Mouse (Mus musculus) G1E (cell line): ENCODE results near the gene Hacd4. TPM values are rescaled to one million over a fixed set of nuclear protein-coding genes. Genes with fewer than 3 reads are reported as not detected.

ENCODE experiments used
- ATAC-seq: 2 replicates; pipeline ENCODE4 v1.8.0; 2016; ENCODE audit warnings: mild to moderate bottlenecking; ENCODE audit not compliant: insufficient number of reproducible peaks, poor library complexity, low FRiP score, severe bottlenecking; ENCODE audit errors: extremely low read depth
- DNase-seq: peaks from one replicate; pipeline ENCODE4 v3.0.0; 2012; ENCODE audit warnings: low spot score
- H3K27me3 ChIP-seq: 2 replicates; pipeline ENCODE4 v1.6.1; 2012; ENCODE audit warnings: mild to moderate bottlenecking, low read length, inconsistent platforms; ENCODE audit not compliant: insufficient read depth
- H3K36me3 ChIP-seq: replicated peaks from 2 replicates; pipeline ENCODE3; 2012; ENCODE audit warnings: mild to moderate bottlenecking, inconsistent platforms
- H3K4me1 ChIP-seq: 2 replicates; pipeline ENCODE4 v1.6.1; 2012; ENCODE audit warnings: low read depth, low read length, inconsistent platforms, mixed read lengths; ENCODE audit not compliant: insufficient read depth
- H3K4me3 ChIP-seq: 2 replicates; pipeline ENCODE4 v1.5.1; 2012; ENCODE audit warnings: low read depth, mild to moderate bottlenecking, inconsistent platforms, low read length, moderate library complexity, mixed read lengths
- H3K9me3 ChIP-seq: replicated peaks from 2 replicates; pipeline ENCODE4 v1.6.1; 2012; ENCODE audit warnings: inconsistent platforms
- CTCF ChIP-seq: IDR thresholded peaks from 2 replicates; pipeline ENCODE4 v1.5.1; 2012; ENCODE audit warnings: low read depth, low read length, inconsistent platforms, mixed read lengths
- GATA1 ChIP-seq: IDR thresholded peaks from 2 replicates; pipeline ENCODE4 v1.6.1; 2012; ENCODE audit warnings: borderline replicate concordance, low read length, inconsistent platforms, mixed read lengths
- GATA2 ChIP-seq: IDR thresholded peaks from 2 replicates; pipeline ENCODE4 v1.6.1; 2012; ENCODE audit warnings: low read depth, low read length, inconsistent platforms, borderline replicate concordance
- POLR2AphosphoS5 ChIP-seq: IDR thresholded peaks from 2 replicates; pipeline ENCODE4 v1.6.1; 2012; ENCODE audit warnings: low read depth, low read length, inconsistent platforms; ENCODE audit not compliant: insufficient replicate concordance
- TAL1 ChIP-seq: conservative IDR thresholded peaks from 2 replicates; pipeline ENCODE4 v1.6.1; 2012; ENCODE audit warnings: low read depth, low read length, inconsistent platforms, mixed read lengths
- polyA plus RNA-seq: library from polyadenylated mRNA; stranded (reverse); fragments of >175 nt; gene quantifications from 2 replicates; pipeline ENCODE4 v1.2.3, GENCODE M21; 2012
- total RNA-seq, 2 experiments: library from RNA; stranded (forward) in 1 of 2; stranded (reverse) in 1 of 2; fragments of 200-1000 nt in 1 of 2; fragments of >200 nt in 1 of 2; fragmentation: Nextera tagmentation in 1 of 2; gene quantifications; 2 replicates each; pipeline ENCODE4 v1.2.3; 2014 to 2017

Hacd4 gene
- total and polyA plus RNA-seq, 3 experiments, result 0.76 TPM; not detected in 2

DNA sequence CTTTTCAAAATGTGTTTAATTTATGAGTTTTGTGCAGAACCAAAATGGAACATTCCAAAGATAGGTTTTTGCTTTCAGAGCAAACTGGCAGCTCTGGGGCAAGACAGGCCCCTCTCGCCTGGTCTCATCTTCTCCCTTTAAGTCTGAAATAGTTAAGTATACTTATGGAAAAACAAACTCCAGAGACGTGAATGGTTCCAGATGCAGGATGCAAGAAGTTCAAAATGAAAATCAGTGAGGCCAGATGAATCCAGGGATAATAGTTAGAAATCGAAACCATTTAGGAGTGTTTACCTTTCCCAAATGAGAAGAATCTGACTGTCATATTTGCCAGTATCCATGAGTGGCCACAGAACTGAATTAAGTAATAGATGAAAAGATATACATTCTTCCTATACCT lies 1.6 kb downstream of the Hacd4 start:
- H3K4me1 ChIP-seq, result 0 out of 2 replicates have a peak, but pooled peaks cover 2% of the 10 kb centered on the region
- DNase-seq (no peak), ATAC-seq (no peak)
- no peaks in the 10 kb centered on the region for H3K9me3 ChIP-seq
- H3K4me3 ChIP-seq, result no peak overlapping the region
- peaks cover 2% of the 10 kb centered on the region; the same call in 1 of the 2 replicates for H3K27me3 ChIP-seq
- H3K36me3 ChIP-seq, result no peaks in the 10 kb centered on the region
- no peak for TF ChIP-seq GATA1
- TF ChIP-seq GATA2, result no peak
- TF ChIP-seq TAL1, result no peak

DNA sequence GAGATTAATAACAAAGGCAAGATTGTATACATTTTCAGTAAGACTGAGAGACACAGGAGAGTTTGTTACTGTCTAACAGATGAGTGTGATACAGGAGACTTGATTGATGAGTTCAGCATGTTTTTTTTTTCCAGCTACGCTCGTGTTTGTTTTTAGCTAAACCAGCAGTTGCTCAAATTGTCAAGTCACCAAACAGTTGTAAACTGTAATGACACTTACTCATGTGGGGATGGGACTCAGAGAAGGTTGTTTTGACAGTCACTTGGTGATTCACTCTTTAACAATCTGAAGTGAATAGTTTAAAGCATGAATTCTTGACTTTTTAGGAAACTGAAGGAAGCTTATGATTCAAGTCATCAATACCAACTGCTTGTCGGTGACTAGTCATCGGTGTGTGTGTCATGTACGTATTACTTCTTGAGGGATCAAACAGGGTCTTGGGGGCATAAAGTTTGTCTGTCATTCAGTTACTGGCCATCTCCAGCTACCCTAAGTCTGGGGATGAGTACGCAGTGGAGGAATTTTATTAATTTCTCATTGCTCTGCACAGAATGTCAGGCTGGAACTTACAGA lies 2.0 kb downstream of the Hacd4 start:
- Histone ChIP-seq H3K27me3 (peaks cover 2% of the 10 kb centered on the region; the same call in 1 of the 2 replicates), H3K4me1 (0 out of 2 replicates have a peak, but pooled peaks cover 2% of the 10 kb centered on the region), H3K36me3 (no peaks in the 10 kb centered on the region), H3K9me3 (no peaks in the 10 kb centered on the region), H3K4me3 (no peak overlapping the region)
- TF ChIP-seq POLR2AphosphoS5, result no peak
- TF ChIP-seq GATA1, result no peak
- ATAC-seq, result no peak
- no peak for DNase-seq

DNA sequence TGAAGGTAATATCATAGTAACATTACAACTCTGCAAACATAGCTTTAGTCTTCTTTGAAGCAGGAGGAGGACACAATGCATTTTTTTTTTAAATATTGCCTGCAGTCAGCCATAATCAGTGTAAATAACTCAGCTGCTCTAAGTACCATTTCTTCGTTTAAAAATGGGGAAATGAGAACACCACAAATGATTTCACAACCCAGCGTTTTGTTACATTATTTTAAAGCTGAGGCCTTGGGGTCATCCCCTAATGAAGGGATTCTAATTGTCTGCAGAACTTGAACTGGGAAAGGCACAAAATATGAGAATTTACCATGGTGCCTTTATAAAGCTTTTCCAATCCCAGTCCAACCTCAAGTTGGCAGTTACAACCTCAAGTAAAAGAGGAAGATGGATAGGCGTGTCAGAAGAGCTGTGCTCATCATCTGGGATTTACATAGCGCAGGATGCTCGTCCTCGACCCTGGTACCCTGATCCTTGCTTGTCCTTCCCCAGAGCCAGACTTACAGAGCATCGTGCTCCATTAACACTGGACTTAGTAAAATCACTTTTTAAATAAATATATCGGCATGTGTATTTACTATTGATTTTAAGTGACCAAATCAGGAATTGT lies 6.2 kb downstream of the Hacd4 start:
- DNase-seq (no peak), ATAC-seq (no peak)
- Histone ChIP-seq H3K4me3 (no peak overlapping the region), H3K4me1 (no peaks in the 10 kb centered on the region), H3K27me3 (peaks cover 3% of the 10 kb centered on the region), H3K9me3 (no peaks in the 10 kb centered on the region), H3K36me3 (no peaks in the 10 kb centered on the region)
- TF ChIP-seq GATA2 (no peak), CTCF (no peak), TAL1 (no peak), GATA1 (no peak), POLR2AphosphoS5 (no peak)

DNA sequence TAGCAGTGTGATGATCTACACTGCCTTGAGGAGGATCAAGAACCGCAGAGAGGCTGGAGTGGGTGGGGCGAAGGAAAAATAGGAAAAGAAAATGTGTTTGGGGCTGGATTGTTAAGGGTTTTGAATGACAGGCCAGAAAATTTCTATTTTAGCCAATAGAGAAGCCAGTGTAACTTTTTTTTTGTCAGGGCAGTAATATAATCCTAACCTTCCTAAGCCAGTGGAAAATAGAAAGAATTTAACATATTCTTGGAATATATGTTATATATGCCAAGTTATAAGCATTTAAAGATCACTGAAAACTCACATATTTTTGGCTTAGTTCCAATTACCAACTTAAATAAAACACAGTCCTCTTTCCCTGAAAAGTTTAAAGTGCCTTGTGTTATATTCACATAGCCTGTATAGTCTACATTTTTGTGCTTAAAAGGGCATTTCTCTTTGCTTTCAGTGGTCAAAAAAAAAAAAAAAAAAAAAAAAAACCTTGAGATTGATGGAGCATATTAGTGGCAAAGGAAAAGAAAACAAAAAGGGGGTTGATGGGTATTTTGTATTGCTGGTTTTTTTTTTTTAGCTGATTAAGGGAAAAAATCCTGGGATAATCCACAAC lies 11.0 kb downstream of the Hacd4 start:
- DNase-seq (no peak), ATAC-seq (no peak)
- peaks cover 3% of the 10 kb centered on the region for H3K27me3 ChIP-seq
- H3K4me1 ChIP-seq, result no peaks in the 10 kb centered on the region
- no peaks in the 10 kb centered on the region for H3K36me3 ChIP-seq
- TF ChIP-seq TAL1 (no peak), CTCF (no peak), GATA1 (no peak), GATA2 (no peak), POLR2AphosphoS5 (no peak)
- H3K4me3 ChIP-seq, result no peak overlapping the region
- H3K9me3 ChIP-seq, result no peaks in the 10 kb centered on the region

DNA sequence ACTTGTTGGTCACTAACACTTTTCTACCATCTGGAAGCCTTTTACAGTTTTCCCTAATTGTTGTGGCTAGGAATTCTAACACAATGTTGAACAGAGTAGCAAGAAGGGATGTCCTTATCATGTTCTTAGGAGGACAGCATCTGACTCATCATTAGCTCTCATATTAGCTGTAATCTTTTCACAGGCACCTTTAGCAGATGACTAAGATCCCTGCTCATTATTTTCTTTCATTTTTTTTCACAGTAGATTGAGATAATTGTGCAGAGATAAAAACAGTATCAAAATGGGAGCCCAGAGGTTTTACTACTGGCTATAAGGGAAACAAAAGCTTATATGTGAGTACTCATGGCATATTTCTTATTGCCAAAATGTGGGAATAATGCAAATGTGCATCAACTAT lies 14.2 kb downstream of the Hacd4 start:
- H3K4me3 ChIP-seq, result no peak overlapping the region
- TF ChIP-seq GATA2, result no peak
- no peak for TF ChIP-seq POLR2AphosphoS5
- no peak for TF ChIP-seq TAL1
- no peak for TF ChIP-seq GATA1
- H3K36me3 ChIP-seq, result no peaks in the 10 kb centered on the region
- H3K4me1 ChIP-seq, result no peaks in the 10 kb centered on the region
- no peak for DNase-seq
- ATAC-seq, result no peak
- no peaks in the 10 kb centered on the region for H3K9me3 ChIP-seq
- no peaks in the 10 kb centered on the region for H3K27me3 ChIP-seq

DNA sequence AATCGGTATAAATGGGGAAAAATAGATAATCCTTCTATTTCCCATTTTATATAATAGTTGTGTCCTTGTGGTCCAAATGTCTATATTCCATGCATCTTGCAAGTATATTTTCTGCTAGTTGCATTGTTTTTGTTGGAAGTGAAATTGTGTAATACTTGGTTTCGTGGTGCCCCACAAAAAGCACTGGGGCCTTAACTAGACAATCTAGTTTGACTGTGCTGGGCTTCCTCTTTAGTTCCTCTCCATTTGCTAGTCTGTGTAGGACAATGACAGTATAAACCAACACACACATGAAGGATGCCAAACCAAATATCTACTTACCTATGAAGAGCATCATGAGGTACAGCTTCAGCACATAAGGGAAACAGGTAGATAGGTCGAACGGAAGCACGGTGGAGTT lies 19.4 kb downstream of the Hacd4 start:
- H3K9me3 ChIP-seq, result no peaks in the 10 kb centered on the region
- ATAC-seq (no peak), DNase-seq (no peak)
- no peaks in the 10 kb centered on the region for H3K36me3 ChIP-seq
- no peaks in the 10 kb centered on the region for H3K4me1 ChIP-seq
- no peak overlapping the region for H3K4me3 ChIP-seq
- no peaks in the 10 kb centered on the region for H3K27me3 ChIP-seq
- TF ChIP-seq TAL1 (no peak), POLR2AphosphoS5 (no peak), CTCF (no peak), GATA1 (no peak), GATA2 (no peak)
